Mouse (Mus musculus): Measurements from ENCODE around the gene Fyb. TPM values are rescaled to one million over a fixed set of nuclear protein-coding genes. Genes with fewer than 3 reads are reported as not detected.

The Fyb gene
- total RNA-seq, 2 experiments from 2014 or later: 2.0 to 3.4 TPM

GRCm38 (mm10) chr15:6628431-6629077, 105.9 kb downstream of the Fyb start:
- intact Hi-C loops (cut with DNase I; ENCODE audit: low total_unique reads): no loop called here
- DNase-seq: no peak

GRCm38 (mm10) chr15:6629174-6629573, 106.5 kb downstream of the Fyb start:
- DNase-seq: no peak
- intact Hi-C loops (cut with DNase I; ENCODE audit: low total_unique reads): no loop called here

GRCm38 (mm10) chr15:6635405-6635804, 112.8 kb downstream of the Fyb start:
- intact Hi-C loops (cut with DNase I; ENCODE audit: low total_unique reads): no loop called here
- DNase-seq: no peak

- intact Hi-C loops (cut with DNase I; ENCODE audit: low total_unique reads): no loop called here
- DNase-seq: no peak
Measured at GRCm38 (mm10) chr15:6642223-6642622, 119.6 kb downstream of the Fyb start.

GRCm38 (mm10) chr15:6645498-6645897, 122.8 kb downstream of the Fyb start:
- DNase-seq: no peak
- intact Hi-C loops (cut with DNase I; ENCODE audit: low total_unique reads): no loop called here

- intact Hi-C loops (cut with DNase I; ENCODE audit: low total_unique reads): no loop called here
- no peak for DNase-seq
Measured at GRCm38 (mm10) chr15:6647066-6647465, 124.4 kb downstream of the Fyb start.

GRCm38 (mm10) chr15:6648757-6649403, 126.2 kb downstream of the Fyb start:
- no peak for DNase-seq
- intact Hi-C loops (cut with DNase I; ENCODE audit: low total_unique reads): no loop called here

- no peak for DNase-seq
- intact Hi-C loops (cut with DNase I; ENCODE audit: low total_unique reads): no loop called here
Measured at GRCm38 (mm10) chr15:6653046-6653445, 130.4 kb downstream of the Fyb start.

- intact Hi-C loops (cut with DNase I; ENCODE audit: low total_unique reads): no loop called here
Measured at GRCm38 (mm10) chr15:6658081-6658480, 135.4 kb downstream of the Fyb start.

GRCm38 (mm10) chr15:6661951-6662350, 139.3 kb downstream of the Fyb start:
- DNase-seq: no peak
- intact Hi-C loops (cut with DNase I; ENCODE audit: low total_unique reads): no loop called here

More at GRCm38 (mm10) chr15:6658081-6658480, 135.4 kb downstream of the Fyb start:
- no peak for DNase-seq

- intact Hi-C loops (cut with DNase I; ENCODE audit: low total_unique reads): no loop called here
- no peak for DNase-seq
Measured at GRCm38 (mm10) chr15:6663991-6664390, 141.3 kb downstream of the Fyb start.

GRCm38 (mm10) chr15:6666072-6666471, 143.4 kb downstream of the Fyb start:
- no peak for DNase-seq
- intact Hi-C loops (cut with DNase I; ENCODE audit: low total_unique reads): no loop called here

GRCm38 (mm10) chr15:6668793-6669437, 146.3 kb downstream of the Fyb start:
- DNase-seq: no peak
- intact Hi-C loops (cut with DNase I; ENCODE audit: low total_unique reads): no loop called here

- DNase-seq: no peak
- intact Hi-C loops (cut with DNase I; ENCODE audit: low total_unique reads): no loop called here
Measured at GRCm38 (mm10) chr15:6678479-6678878, 155.8 kb downstream of the Fyb start.

GRCm38 (mm10) chr15:6702164-6702563, 179.5 kb downstream of the Fyb start:
- intact Hi-C loops (cut with DNase I; ENCODE audit: low total_unique reads): no loop called here
- DNase-seq: no peak

- intact Hi-C loops (cut with DNase I; ENCODE audit: low total_unique reads): no loop called here
- DNase-seq: no peak
Measured at GRCm38 (mm10) chr15:6705351-6705901, 182.8 kb downstream of the Fyb start.

GRCm38 (mm10) chr15:6707551-6707935, 184.9 kb downstream of the Fyb start:
- DNase-seq: peak; percentile 59
- intact Hi-C loops (cut with DNase I; ENCODE audit: low total_unique reads): no loop called here

GRCm38 (mm10) chr15:6707936-6708525, 185.4 kb downstream of the Fyb start, which contains the start of gene Rictor:
TSS of gene Rictor (plus strand) at chr15:6708379.
- intact Hi-C loops (cut with DNase I; ENCODE audit: low total_unique reads): no loop called here
- peak; percentile 89 for DNase-seq

GRCm38 (mm10) chr15:6708526-6709441, 186.1 kb downstream of the Fyb start:
- intact Hi-C loops (cut with DNase I; ENCODE audit: low total_unique reads): no loop called here
- peak; percentile 23 for DNase-seq

Measured in gastrocnemius, postnatal 14 days (tissue).